Mouse (Mus musculus) forebrain, embryonic 12.5 days (tissue): ENCODE data around the gene Slc1a5. TPM values are rescaled to one million over a fixed set of nuclear protein-coding genes. Genes with fewer than 3 reads are reported as not detected.
A peak's percentile ranks its signal among the peaks of the same experiment; 100 is the strongest.

Source experiments
- ATAC-seq: fragments of 200-750 bp; cut with Nextera tagmentation; 2 replicates; pipeline ENCODE4 v1.8.0; 2017; ENCODE audit warnings: moderate TSS enrichment; ENCODE audit not compliant: low FRiP score
- H3K27ac ChIP-seq: fragments of 300-500 bp; sonication (generic); 2 replicates; pipeline ENCODE4 v1.5.1; 2016; ENCODE audit warnings: mild to moderate bottlenecking
- H3K27me3 ChIP-seq: fragments of 300-500 bp; sonication (generic); 2 replicates; pipeline ENCODE4 v1.6.1; 2016; ENCODE audit warnings: mild to moderate bottlenecking
- H3K36me3 ChIP-seq: fragments of 300-500 bp; sonication (generic); replicated peaks from 2 replicates; pipeline ENCODE4 v1.6.1; 2016; ENCODE audit warnings: mild to moderate bottlenecking
- H3K4me1 ChIP-seq: fragments of 300-500 bp; sonication (generic); 2 replicates; pipeline ENCODE4 v1.6.1; 2016
- H3K4me2 ChIP-seq: fragments of 300-500 bp; sonication (generic); 2 replicates; pipeline ENCODE4 v1.6.1; 2016; ENCODE audit warnings: mild to moderate bottlenecking, moderate library complexity
- H3K4me3 ChIP-seq: fragments of 300-500 bp; sonication (generic); replicated peaks from 2 replicates; pipeline ENCODE4 v1.5.1; 2016; ENCODE audit warnings: mild to moderate bottlenecking
- H3K9ac ChIP-seq: fragments of 300-500 bp; sonication (generic); 2 replicates; pipeline ENCODE4 v1.6.1; 2016; ENCODE audit warnings: mild to moderate bottlenecking
- H3K9me3 ChIP-seq: fragments of 300-500 bp; sonication (generic); 2 replicates; pipeline ENCODE4 v1.6.1; 2016
- WGBS: fragments of 180-500 bp; shearing (Covaris S2); methylation state at CpG from one replicate; pipeline ENCODE4 v1.1.7; 2016; 5-methylcytosine and 5-hydroxymethylcytosine counted together
- polyA plus RNA-seq: library from polyadenylated mRNA; unstranded; fragments of >200 nt; fragmentation: Nextera tagmentation; extraction: Ambion mirVana; gene quantifications from 2 replicates; pipeline ENCODE4 v1.2.1, GENCODE M21; 2016

The Slc1a5 gene
- polyA plus RNA-seq, 1 experiment from 2014 or later, result 32.0 TPM

GRCm38 (mm10) chr7:16843441-16844171, 62.5 kb downstream of the Slc1a5 start:
- WGBS, result 2% methylated on average over 33 of the region's 33 CpGs
- no peak for ATAC-seq

GRCm38 (mm10) chr7:16844696-16845071, 63.5 kb downstream of the Slc1a5 start:
- Histone ChIP-seq H3K36me3 (peaks cover 29% of the 10 kb centered on the region), H3K4me1 (peaks cover 34% of the 10 kb centered on the region), H3K27me3 (0 out of 2 replicates have a peak, but pooled peaks cover 5% of the 10 kb centered on the region), H3K4me3 (no peak overlapping the region), H3K27ac (no peak overlapping the region), H3K9me3 (no peaks in the 10 kb centered on the region), H3K4me2 (peak overlapping the region; percentile 89), H3K9ac (0 out of 2 replicates have a peak overlapping the region, but pooled peaks have one; percentile 3)
- ATAC-seq, result no peak
- WGBS, result 70% methylated on average over 3 of the region's 3 CpGs

More at GRCm38 (mm10) chr7:16843441-16844171, 62.5 kb downstream of the Slc1a5 start:
- Histone ChIP-seq H3K9me3 (no peaks in the 10 kb centered on the region), H3K27me3 (0 out of 2 replicates have a peak, but pooled peaks cover 5% of the 10 kb centered on the region), H3K36me3 (peaks cover 30% of the 10 kb centered on the region), H3K4me3 (peak overlapping the region; percentile 63), H3K4me1 (peaks cover 33% of the 10 kb centered on the region), H3K4me2 (peak overlapping the region; percentile 89), H3K9ac (peak overlapping the region; percentile 78), H3K27ac (peak overlapping the region; percentile 47)

DNA sequence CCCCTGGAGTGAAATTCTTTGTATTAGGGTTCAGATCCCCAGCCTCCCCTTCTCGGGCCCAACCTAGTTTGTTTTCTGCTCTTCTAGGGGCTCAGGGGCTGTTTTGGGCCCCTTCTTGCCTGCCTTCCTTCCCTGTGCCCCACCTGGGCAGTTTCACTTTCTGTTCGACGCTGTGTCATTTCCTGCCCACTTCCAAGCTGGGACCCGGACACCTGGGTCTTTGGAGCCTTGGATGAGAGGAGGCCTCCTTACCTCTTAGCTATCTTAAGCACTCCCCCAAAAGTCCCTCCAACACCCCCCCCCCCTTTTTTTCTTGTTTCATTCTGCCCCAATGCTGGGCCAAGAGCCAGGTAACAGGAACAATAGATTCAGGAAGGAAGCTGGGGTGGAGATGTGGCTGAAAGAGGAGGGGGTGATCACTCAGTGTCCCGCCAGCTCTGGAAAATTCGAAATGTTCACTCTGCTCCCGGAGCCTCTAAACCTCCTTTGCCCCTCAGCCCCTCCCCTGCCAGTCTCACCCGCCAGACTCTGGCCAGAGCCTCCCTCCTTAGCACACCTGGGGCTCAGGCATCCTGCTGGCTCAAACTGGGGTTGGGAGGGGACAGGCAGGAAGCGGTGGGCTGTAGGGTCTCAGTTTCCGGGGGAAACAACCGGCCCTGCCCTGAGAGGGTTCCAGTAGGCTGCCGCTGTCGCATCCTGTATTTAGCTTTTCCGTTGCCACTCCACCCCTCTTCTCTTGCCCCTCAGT, 64.1 kb downstream of the Slc1a5 start:
- no peak for ATAC-seq
- H3K4me2 ChIP-seq, result peak overlapping the region; percentile 36
- H3K27ac ChIP-seq, result no peak overlapping the region
- peaks cover 29% of the 10 kb centered on the region for H3K36me3 ChIP-seq
- H3K9me3 ChIP-seq, result no peaks in the 10 kb centered on the region
- peak overlapping the region; percentile 3; the same call in 1 of the 2 replicates for H3K9ac ChIP-seq
- 0 out of 2 replicates have a peak overlapping the region, but pooled peaks have one; percentile 5 for H3K4me3 ChIP-seq
- H3K4me1 ChIP-seq, result peaks cover 34% of the 10 kb centered on the region
- 43% methylated on average over 14 of the region's 14 CpGs for WGBS
- 0 out of 2 replicates have a peak, but pooled peaks cover 5% of the 10 kb centered on the region for H3K27me3 ChIP-seq

DNA sequence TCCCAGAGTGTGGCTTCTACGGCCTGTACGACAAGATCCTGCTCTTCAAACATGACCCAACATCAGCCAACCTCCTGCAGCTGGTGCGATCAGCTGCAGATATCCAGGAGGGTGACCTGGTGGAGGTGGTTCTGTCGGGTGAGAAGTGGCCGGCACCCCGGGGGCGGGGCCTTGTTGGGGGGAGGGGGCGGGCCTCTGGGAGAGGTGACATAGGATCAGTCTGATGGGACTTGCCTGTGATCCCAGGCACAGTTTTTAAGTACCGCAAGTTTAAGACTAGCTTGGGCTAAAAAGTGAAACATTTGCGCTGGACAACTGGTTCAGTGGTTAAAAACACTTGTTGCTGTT, 64.7 kb downstream of the Slc1a5 start:
- 35% methylated on average over 10 of the region's 10 CpGs for WGBS
- H3K27ac ChIP-seq, result no peak overlapping the region

DNA sequence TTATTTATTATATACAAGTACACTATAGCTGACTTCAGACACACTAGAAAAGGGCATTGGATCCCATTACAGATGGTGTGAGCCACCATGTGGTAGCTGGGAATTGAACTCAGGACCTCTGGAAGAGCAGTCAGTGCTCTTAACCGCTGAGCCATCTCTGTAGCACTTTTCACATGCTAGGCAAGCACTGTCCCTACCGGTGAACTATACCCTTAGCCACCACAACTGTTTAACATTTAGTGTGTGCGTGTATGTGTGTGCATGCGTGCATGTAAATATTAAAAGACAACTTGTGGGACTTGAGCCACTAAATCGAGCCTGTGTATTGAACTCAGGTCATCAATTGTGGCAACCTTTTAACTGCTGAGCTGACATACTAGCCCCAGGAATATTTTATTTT, 65.6 kb downstream of the Slc1a5 start:
- Histone ChIP-seq H3K4me3 (no peak overlapping the region), H3K9ac (no peak overlapping the region), H3K27ac (no peak overlapping the region), H3K4me2 (no peak overlapping the region), H3K36me3 (peaks cover 25% of the 10 kb centered on the region), H3K27me3 (0 out of 2 replicates have a peak, but pooled peaks cover 5% of the 10 kb centered on the region), H3K9me3 (no peaks in the 10 kb centered on the region), H3K4me1 (peaks cover 34% of the 10 kb centered on the region)
- 95% methylated on average over 5 of the region's 5 CpGs for WGBS
- no peak for ATAC-seq

More for the DNA sequence above, 64.7 kb downstream of the Slc1a5 start:
- Histone ChIP-seq H3K36me3 (peaks cover 29% of the 10 kb centered on the region), H3K9ac (no peak overlapping the region), H3K9me3 (no peaks in the 10 kb centered on the region), H3K27me3 (0 out of 2 replicates have a peak, but pooled peaks cover 5% of the 10 kb centered on the region), H3K4me2 (peak overlapping the region; percentile 36), H3K4me3 (0 out of 2 replicates have a peak overlapping the region, but pooled peaks have one; percentile 5), H3K4me1 (peaks cover 34% of the 10 kb centered on the region)
- no peak for ATAC-seq

DNA sequence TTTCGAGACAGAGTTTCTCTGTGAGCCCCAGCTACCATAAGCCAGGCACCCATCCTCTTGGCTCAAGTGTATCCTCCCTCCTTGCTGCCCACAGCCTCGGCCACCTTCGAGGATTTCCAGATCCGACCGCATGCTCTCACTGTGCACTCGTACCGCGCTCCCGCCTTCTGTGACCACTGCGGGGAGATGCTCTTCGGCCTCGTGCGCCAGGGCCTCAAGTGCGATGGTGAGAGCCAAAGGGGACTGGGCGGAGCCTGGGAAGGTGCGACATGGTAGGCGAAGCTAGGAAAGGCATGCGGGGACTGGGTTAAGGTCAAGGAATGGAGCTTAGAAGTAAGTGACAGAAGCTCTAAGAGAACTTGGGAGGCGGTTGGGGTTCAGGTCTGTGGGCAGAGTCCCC, 66.4 kb downstream of the Slc1a5 start:
- Histone ChIP-seq H3K27me3 (0 out of 2 replicates have a peak, but pooled peaks cover 5% of the 10 kb centered on the region), H3K9me3 (no peaks in the 10 kb centered on the region), H3K27ac (no peak overlapping the region), H3K9ac (no peak overlapping the region), H3K4me2 (no peak overlapping the region), H3K36me3 (peaks cover 31% of the 10 kb centered on the region), H3K4me3 (no peak overlapping the region), H3K4me1 (peaks cover 30% of the 10 kb centered on the region)
- WGBS, result 91% methylated on average over 19 of the region's 19 CpGs
- no peak for ATAC-seq

Other genes with a start within 250 kb of the Slc1a5 start
- gene Arhgap35, start 166.3 kb upstream of the Slc1a5 start, polyA plus RNA-seq, result 40.8 and 47.5 TPM in 2 replicates
- gene Ceacam15, start 105.6 kb upstream of the Slc1a5 start, polyA plus RNA-seq, result not detected in 2 replicates
- not detected in 2 replicates for gene Ceacam9, start 59.4 kb upstream of the Slc1a5 start, polyA plus RNA-seq
- 254 and 263 TPM in 2 replicates for gene Ap2s1, start 42.9 kb upstream of the Slc1a5 start, polyA plus RNA-seq
- 176 and 180 TPM in 2 replicates for gene Strn4, start 34.5 kb downstream of the Slc1a5 start, polyA plus RNA-seq
- gene Fkrp, start 35.4 kb downstream of the Slc1a5 start, polyA plus RNA-seq, result 30.5 and 31.4 TPM in 2 replicates
- 10.0 and 10.9 TPM in 2 replicates for gene Prkd2, start 61.6 kb downstream of the Slc1a5 start, polyA plus RNA-seq
- 2.6 and 3.2 TPM in 2 replicates for gene Dact3, start 94.0 kb downstream of the Slc1a5 start, polyA plus RNA-seq
- gene Gng8, start 110.4 kb downstream of the Slc1a5 start, polyA plus RNA-seq, result 14.7 and 16.4 TPM in 2 replicates
- gene Ptgir, start 125.2 kb downstream of the Slc1a5 start, polyA plus RNA-seq, result 0.24 and 0.51 TPM in 2 replicates
- gene Calm3, start 142.8 kb downstream of the Slc1a5 start, polyA plus RNA-seq, result 227 and 234 TPM in 2 replicates
- 52.6 and 53.3 TPM in 2 replicates for gene Pnmal2, start 163.3 kb downstream of the Slc1a5 start, polyA plus RNA-seq
- gene Pnmal1, start 178.3 kb downstream of the Slc1a5 start, polyA plus RNA-seq, result 32.3 and 37.0 TPM in 2 replicates
- gene Gm42372, start 201.7 kb downstream of the Slc1a5 start, polyA plus RNA-seq, result 1.6 and 1.7 TPM in 2 replicates
- gene Ccdc8, start 211.4 kb downstream of the Slc1a5 start, polyA plus RNA-seq, result 9.1 and 11.5 TPM in 2 replicates
- gene Ppp5c, start 246.6 kb downstream of the Slc1a5 start, polyA plus RNA-seq, result 107 and 112 TPM in 2 replicates